Mouse (Mus musculus): Measurements from ENCODE around the gene Tet2. TPM values are rescaled to one million over a fixed set of nuclear protein-coding genes. Genes with fewer than 3 reads are reported as not detected.

Tet2 gene
- polyA plus RNA-seq, 1 experiment from 2014 or later, result 19.7 TPM

GRCm38 (mm10) chr3:133508881-133509280 is 36.1 kb downstream of the Tet2 start:
- Histone ChIP-seq H3K4me2 (ENCODE audit: low read length) (no peak overlapping the region), H3K36me3 (ENCODE audit: control insufficient read depth, insufficient read depth, low read length) (peaks cover 20% of the 10 kb centered on the region), H3K9me3 (ENCODE audit: control insufficient read depth, low read length) (no peaks in the 10 kb centered on the region), H3K27ac (ENCODE audit: low read depth) (no peak overlapping the region), H3K27me3 (replicated peaks; ENCODE audit: control insufficient read depth, insufficient read depth, low read length) (no peaks in the 10 kb centered on the region), H3K4me3 (ENCODE audit: low read depth, low read length) (no peak overlapping the region), H3K9ac (ENCODE audit: low read length) (no peak overlapping the region), H3K4me1 (replicated peaks; ENCODE audit: control insufficient read depth, insufficient read depth, low read length) (no peaks in the 10 kb centered on the region)
- WGBS, result 90% methylated on average over 3 of the region's 3 CpGs
- DNase-seq (ENCODE audit: low spot score), result no peak
- no peak for ATAC-seq (replicated peaks; ENCODE audit: low FRiP score, low TSS enrichment, low read depth)

- DNase-seq (ENCODE audit: low spot score) (peak; percentile 54), ATAC-seq (replicated peaks; ENCODE audit: low FRiP score, low TSS enrichment, low read depth) (0 out of 2 replicates have a peak, but pooled peaks have one; percentile 50)
- H3K4me1 ChIP-seq (replicated peaks; ENCODE audit: control insufficient read depth, insufficient read depth, low read length), result no peaks in the 10 kb centered on the region
- H3K36me3 ChIP-seq (ENCODE audit: control insufficient read depth, insufficient read depth, low read length), result peaks cover 4% of the 10 kb centered on the region; the same call in 1 of the 2 replicates
- no peaks in the 10 kb centered on the region for H3K27me3 ChIP-seq (replicated peaks; ENCODE audit: control insufficient read depth, insufficient read depth, low read length)
- H3K9ac ChIP-seq (ENCODE audit: low read length), result no peak overlapping the region
- H3K4me2 ChIP-seq (ENCODE audit: low read length), result no peak overlapping the region
- no peak overlapping the region for H3K27ac ChIP-seq (ENCODE audit: low read depth)
- 56% methylated on average over 9 of the region's 9 CpGs for WGBS
- no peak overlapping the region for H3K4me3 ChIP-seq (ENCODE audit: low read depth, low read length)
- no peaks in the 10 kb centered on the region for H3K9me3 ChIP-seq (ENCODE audit: control insufficient read depth, low read length)
These were observed 38.5 kb downstream of the Tet2 start for GRCm38 (mm10) chr3:133506289-133506954.

- no peaks in the 10 kb centered on the region for H3K27me3 ChIP-seq (replicated peaks; ENCODE audit: control insufficient read depth, insufficient read depth, low read length)
- ATAC-seq (replicated peaks; ENCODE audit: low FRiP score, low TSS enrichment, low read depth) (no peak), DNase-seq (ENCODE audit: low spot score) (no peak)
- H3K27ac ChIP-seq (ENCODE audit: low read depth), result no peak overlapping the region
- H3K9me3 ChIP-seq (ENCODE audit: control insufficient read depth, low read length), result no peaks in the 10 kb centered on the region
- no peak overlapping the region for H3K4me2 ChIP-seq (ENCODE audit: low read length)
- H3K9ac ChIP-seq (ENCODE audit: low read length), result no peak overlapping the region
- no peaks in the 10 kb centered on the region for H3K36me3 ChIP-seq (ENCODE audit: control insufficient read depth, insufficient read depth, low read length)
- WGBS, result 87% methylated on average over 7 of the region's 7 CpGs
- H3K4me1 ChIP-seq (replicated peaks; ENCODE audit: control insufficient read depth, insufficient read depth, low read length), result no peaks in the 10 kb centered on the region
- H3K4me3 ChIP-seq (ENCODE audit: low read depth, low read length), result no peak overlapping the region
These were observed 48.0 kb downstream of the Tet2 start for GRCm38 (mm10) chr3:133496953-133497352.

DNA sequence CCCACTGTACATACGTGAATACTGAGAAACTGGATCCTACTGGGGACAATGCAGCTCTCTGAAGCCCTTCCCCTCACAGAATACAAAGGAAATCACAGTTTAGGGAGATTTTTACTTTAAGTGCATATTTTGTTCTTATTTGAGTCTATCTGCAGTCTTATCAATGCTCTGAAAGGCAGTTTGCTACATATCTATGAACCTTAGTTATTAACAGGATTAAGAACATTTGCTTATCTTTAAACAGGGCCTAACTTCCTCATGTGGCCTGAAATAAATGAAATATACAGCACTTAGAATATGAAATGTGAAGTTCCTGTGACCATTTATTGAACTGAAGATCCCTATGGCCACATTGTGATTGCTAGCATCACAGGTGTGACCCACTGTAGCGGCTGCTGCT is 53.6 kb downstream of the Tet2 start:
- no peaks in the 10 kb centered on the region for H3K27me3 ChIP-seq (replicated peaks; ENCODE audit: control insufficient read depth, insufficient read depth, low read length)
- H3K9ac ChIP-seq (ENCODE audit: low read length), result no peak overlapping the region
- peaks cover 30% of the 10 kb centered on the region for H3K36me3 ChIP-seq (ENCODE audit: control insufficient read depth, insufficient read depth, low read length)
- ATAC-seq (replicated peaks; ENCODE audit: low FRiP score, low TSS enrichment, low read depth) (no peak), DNase-seq (ENCODE audit: low spot score) (no peak)
- no peak overlapping the region for H3K27ac ChIP-seq (ENCODE audit: low read depth)
- WGBS, result 67% methylated on average over 2 of the region's 2 CpGs
- no peaks in the 10 kb centered on the region for H3K4me1 ChIP-seq (replicated peaks; ENCODE audit: control insufficient read depth, insufficient read depth, low read length)
- no peak overlapping the region for H3K4me2 ChIP-seq (ENCODE audit: low read length)
- H3K9me3 ChIP-seq (ENCODE audit: control insufficient read depth, low read length), result no peaks in the 10 kb centered on the region
- no peak overlapping the region for H3K4me3 ChIP-seq (ENCODE audit: low read depth, low read length)

DNA sequence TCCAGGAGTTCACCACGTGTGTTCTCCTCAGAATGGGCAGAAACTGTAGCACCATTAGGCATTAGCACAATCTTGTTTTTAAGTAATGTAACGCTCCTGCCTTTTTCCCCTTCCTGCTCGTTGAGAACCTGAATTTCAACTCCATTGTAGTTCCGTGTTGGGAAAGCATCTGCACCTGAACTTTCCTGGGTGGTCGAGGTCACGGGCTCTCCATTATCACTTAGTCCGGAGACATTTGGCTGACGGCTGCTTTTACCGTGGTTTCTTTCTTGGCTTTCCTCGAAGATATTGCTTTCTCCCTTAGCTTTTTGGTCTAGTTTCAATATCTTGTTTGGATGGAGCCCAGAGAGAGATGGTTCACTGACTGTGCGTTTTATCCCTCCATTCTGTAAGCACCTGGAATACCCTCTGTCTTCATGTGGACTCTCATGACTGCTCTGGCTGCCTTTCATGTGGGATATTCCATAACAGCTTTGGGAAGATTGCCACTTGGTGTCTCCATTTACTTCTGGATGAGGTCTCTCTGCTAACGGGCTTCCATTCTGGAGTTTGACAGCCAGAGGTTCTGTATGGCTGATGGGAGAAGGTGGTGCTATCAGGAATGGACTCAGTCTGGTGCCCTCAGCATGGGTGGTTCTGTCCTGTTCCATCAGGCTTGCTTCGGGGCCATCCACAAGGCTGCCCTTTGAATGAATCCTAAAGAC is 56.8 kb downstream of the Tet2 start:
- no peak for ATAC-seq (replicated peaks; ENCODE audit: low FRiP score, low TSS enrichment, low read depth)
- 93% methylated on average over 13 of the region's 13 CpGs for WGBS
- H3K27me3 ChIP-seq (replicated peaks; ENCODE audit: control insufficient read depth, insufficient read depth, low read length), result no peaks in the 10 kb centered on the region
- H3K9ac ChIP-seq (ENCODE audit: low read length), result no peak overlapping the region
- H3K4me1 ChIP-seq (replicated peaks; ENCODE audit: control insufficient read depth, insufficient read depth, low read length), result no peaks in the 10 kb centered on the region
- H3K4me3 ChIP-seq (ENCODE audit: low read depth, low read length), result no peak overlapping the region
- no peaks in the 10 kb centered on the region for H3K9me3 ChIP-seq (ENCODE audit: control insufficient read depth, low read length)
- peaks cover 51% of the 10 kb centered on the region for H3K36me3 ChIP-seq (ENCODE audit: control insufficient read depth, insufficient read depth, low read length)
- H3K27ac ChIP-seq (ENCODE audit: low read depth), result no peak overlapping the region
- DNase-seq (ENCODE audit: low spot score), result no peak
- no peak overlapping the region for H3K4me2 ChIP-seq (ENCODE audit: low read length)

DNA sequence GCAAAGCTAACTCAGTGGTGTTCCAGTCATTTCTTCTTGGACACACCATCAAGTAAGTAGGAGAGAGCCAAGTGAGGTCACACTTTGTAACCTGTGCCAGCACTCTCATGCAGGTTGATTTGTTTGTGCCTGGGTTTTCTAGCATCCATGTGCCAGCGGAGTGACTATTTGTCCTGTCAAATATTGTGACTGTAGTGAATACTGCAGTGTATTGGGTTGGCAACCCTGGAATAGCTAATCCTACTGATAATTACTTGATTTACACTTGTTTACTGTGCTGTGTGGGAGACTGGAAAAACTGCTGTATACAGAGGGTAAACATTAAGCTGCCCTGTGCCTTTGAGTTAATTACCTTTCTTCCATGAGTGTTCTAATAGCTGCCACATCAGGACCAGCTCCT is 62.1 kb downstream of the Tet2 start:
- ATAC-seq (replicated peaks; ENCODE audit: low FRiP score, low TSS enrichment, low read depth) (no peak), DNase-seq (ENCODE audit: low spot score) (no peak)
- H3K9ac ChIP-seq (ENCODE audit: low read length), result no peak overlapping the region
- no peaks in the 10 kb centered on the region for H3K4me1 ChIP-seq (replicated peaks; ENCODE audit: control insufficient read depth, insufficient read depth, low read length)
- H3K9me3 ChIP-seq (ENCODE audit: control insufficient read depth, low read length), result no peaks in the 10 kb centered on the region
- no peaks in the 10 kb centered on the region for H3K27me3 ChIP-seq (replicated peaks; ENCODE audit: control insufficient read depth, insufficient read depth, low read length)
- H3K36me3 ChIP-seq (ENCODE audit: control insufficient read depth, insufficient read depth, low read length), result peaks cover 67% of the 10 kb centered on the region
- no peak overlapping the region for H3K27ac ChIP-seq (ENCODE audit: low read depth)
- WGBS, result 90% methylated on average over 1 of the region's 1 CpGs
- H3K4me3 ChIP-seq (ENCODE audit: low read depth, low read length), result no peak overlapping the region
- H3K4me2 ChIP-seq (ENCODE audit: low read length), result no peak overlapping the region

DNA sequence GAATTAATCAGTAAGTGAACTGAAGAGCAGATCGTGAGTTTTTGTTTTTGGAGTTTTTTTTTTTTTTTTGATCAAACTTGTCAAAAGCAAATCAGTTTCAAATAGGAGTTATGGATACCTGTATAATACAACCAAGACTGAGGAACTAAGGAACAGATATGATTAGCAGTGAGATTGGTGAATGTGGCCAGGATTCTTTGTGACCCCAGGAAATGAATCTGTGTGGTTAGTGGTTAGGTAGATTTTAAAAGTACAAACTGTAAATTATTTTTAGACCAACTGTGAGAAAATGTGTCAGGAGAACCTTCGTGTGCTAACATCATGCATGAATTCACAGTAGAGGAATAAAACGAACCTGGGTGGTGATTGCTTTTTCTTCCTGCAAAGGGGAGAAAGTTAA is 66.0 kb downstream of the Tet2 start:
- H3K4me3 ChIP-seq (ENCODE audit: low read depth, low read length), result no peak overlapping the region
- H3K4me2 ChIP-seq (ENCODE audit: low read length), result no peak overlapping the region
- no peaks in the 10 kb centered on the region for H3K9me3 ChIP-seq (ENCODE audit: control insufficient read depth, low read length)
- H3K27me3 ChIP-seq (replicated peaks; ENCODE audit: control insufficient read depth, insufficient read depth, low read length), result no peaks in the 10 kb centered on the region
- no peak overlapping the region for H3K9ac ChIP-seq (ENCODE audit: low read length)
- H3K36me3 ChIP-seq (ENCODE audit: control insufficient read depth, insufficient read depth, low read length), result peaks cover 49% of the 10 kb centered on the region
- no peaks in the 10 kb centered on the region for H3K4me1 ChIP-seq (replicated peaks; ENCODE audit: control insufficient read depth, insufficient read depth, low read length)
- ATAC-seq (replicated peaks; ENCODE audit: low FRiP score, low TSS enrichment, low read depth), result no peak
- H3K27ac ChIP-seq (ENCODE audit: low read depth), result no peak overlapping the region
- 89% methylated on average over 3 of the region's 3 CpGs for WGBS
- DNase-seq (ENCODE audit: low spot score), result no peak

GRCm38 (mm10) chr3:133473781-133474180 is 71.2 kb downstream of the Tet2 start:
- WGBS, result 70% methylated on average over 1 of the region's 1 CpGs
- no peak overlapping the region for H3K4me3 ChIP-seq (ENCODE audit: low read depth, low read length)
- DNase-seq (ENCODE audit: low spot score) (no peak), ATAC-seq (replicated peaks; ENCODE audit: low FRiP score, low TSS enrichment, low read depth) (no peak)
- no peak overlapping the region for H3K9ac ChIP-seq (ENCODE audit: low read length)
- H3K27me3 ChIP-seq (replicated peaks; ENCODE audit: control insufficient read depth, insufficient read depth, low read length), result no peaks in the 10 kb centered on the region
- no peak overlapping the region for H3K27ac ChIP-seq (ENCODE audit: low read depth)
- no peak overlapping the region for H3K4me2 ChIP-seq (ENCODE audit: low read length)
- H3K36me3 ChIP-seq (ENCODE audit: control insufficient read depth, insufficient read depth, low read length), result peaks cover 53% of the 10 kb centered on the region
- no peaks in the 10 kb centered on the region for H3K4me1 ChIP-seq (replicated peaks; ENCODE audit: control insufficient read depth, insufficient read depth, low read length)
- H3K9me3 ChIP-seq (ENCODE audit: control insufficient read depth, low read length), result no peaks in the 10 kb centered on the region

- 78% methylated on average over 4 of the region's 4 CpGs for WGBS
- Histone ChIP-seq H3K4me2 (ENCODE audit: low read length) (no peak overlapping the region), H3K27me3 (replicated peaks; ENCODE audit: control insufficient read depth, insufficient read depth, low read length) (no peaks in the 10 kb centered on the region), H3K9me3 (ENCODE audit: control insufficient read depth, low read length) (no peaks in the 10 kb centered on the region), H3K27ac (ENCODE audit: low read depth) (no peak overlapping the region), H3K36me3 (ENCODE audit: control insufficient read depth, insufficient read depth, low read length) (peaks cover 74% of the 10 kb centered on the region), H3K4me3 (ENCODE audit: low read depth, low read length) (no peak overlapping the region), H3K9ac (ENCODE audit: low read length) (no peak overlapping the region), H3K4me1 (replicated peaks; ENCODE audit: control insufficient read depth, insufficient read depth, low read length) (no peaks in the 10 kb centered on the region)
- DNase-seq (ENCODE audit: low spot score) (no peak), ATAC-seq (replicated peaks; ENCODE audit: low FRiP score, low TSS enrichment, low read depth) (no peak)
These were observed 73.8 kb downstream of the Tet2 start for GRCm38 (mm10) chr3:133471101-133471500.
